Mouse (Mus musculus) kidney, adult 2 months (tissue): Measurements from ENCODE around the gene Tirap. TPM values are rescaled to one million over a fixed set of nuclear protein-coding genes. Genes with fewer than 3 reads are reported as not detected.
"Not testable (repeated sequence)": the region's sequence is repeated elsewhere in the genome, so short reads cannot be mapped to it uniquely, and the experiment has no call there.

Experiments used
- DNase-seq: peaks from one replicate; pipeline ENCODE4 v3.0.0; 2021
- H3K27ac ChIP-seq: fragments of 200-500 bp; 2 replicates; pipeline ENCODE4 v1.5.1; 2012; ENCODE audit warnings: low read depth, low read length, control low read depth, inconsistent platforms; ENCODE audit not compliant: insufficient read depth
- H3K27me3 ChIP-seq: fragments of 200-500 bp; replicated peaks from 2 replicates; pipeline ENCODE4 v1.6.1; 2012; ENCODE audit warnings: mild to moderate bottlenecking, moderate library complexity, low read length, inconsistent platforms; ENCODE audit not compliant: control insufficient read depth, insufficient read depth
- H3K36me3 ChIP-seq: fragments of 200-500 bp; 2 replicates; pipeline ENCODE4 v1.6.1; 2012; ENCODE audit warnings: mild to moderate bottlenecking, moderate library complexity, low read length, inconsistent platforms; ENCODE audit not compliant: control insufficient read depth, insufficient read depth
- H3K4me1 ChIP-seq: fragments of 200-500 bp; 2 replicates; pipeline ENCODE4 v1.6.1; 2011; ENCODE audit warnings: low read length; ENCODE audit not compliant: control insufficient read depth, insufficient read depth
- H3K4me3 ChIP-seq: fragments of 200-500 bp; 2 replicates; pipeline ENCODE4 v1.5.1; 2011; ENCODE audit warnings: mild to moderate bottlenecking, low read depth, low read length, control low read depth; ENCODE audit not compliant: insufficient read depth
- CTCF ChIP-seq: fragments of 200-500 bp; conservative IDR thresholded peaks from 2 replicates; pipeline ENCODE4 v1.5.1; 2011; ENCODE audit warnings: low read depth, mild to moderate bottlenecking, control low read depth, low read length, moderate library complexity, mixed read lengths; ENCODE audit not compliant: insufficient read depth, insufficient read length
- POLR2A ChIP-seq: fragments of 200-500 bp; IDR thresholded peaks from one replicate; pipeline ENCODE4 v1.6.1; 2011; ENCODE audit warnings: low read depth, low read length, control low read depth
- WGBS: fragments of 180-500 bp; shearing (Covaris S2); methylation state at CpG from one replicate; pipeline ENCODE4 v1.1.7; 2018; 5-methylcytosine and 5-hydroxymethylcytosine counted together
- polyA plus RNA-seq: library from polyadenylated mRNA; depleted of rRNA; stranded (reverse); fragments of >200 nt; gene quantifications from 2 replicates; pipeline ENCODE4 v1.2.3, GENCODE M21; 2012

Gene Tirap
- polyA plus RNA-seq, 1 experiment, result 8.1 TPM

- TF ChIP-seq POLR2A, result no peak
- no peak for TF ChIP-seq CTCF
- H3K27me3 ChIP-seq, result no peaks in the 10 kb centered on the region
- no peaks in the 10 kb centered on the region for H3K36me3 ChIP-seq
- no peak overlapping the region for H3K4me3 ChIP-seq
- peak overlapping the region; percentile 44; the same call in 1 of the 2 replicates for H3K27ac ChIP-seq
- WGBS, result 44% methylated on average over 7 of the region's 7 CpGs
- DNase-seq, result peak; percentile 53
- H3K4me1 ChIP-seq, result peaks cover 28% of the 10 kb centered on the region
Measured at GRCm38 (mm10) chr9:35161721-35162120, 38.4 kb downstream of the Tirap start.

GRCm38 (mm10) chr9:35160662-35161061 lies 39.4 kb downstream of the Tirap start:
- WGBS, result 82% methylated on average over 2 of the region's 2 CpGs
- Histone ChIP-seq H3K27me3 (no peaks in the 10 kb centered on the region), H3K4me3 (no peak overlapping the region), H3K4me1 (peaks cover 27% of the 10 kb centered on the region), H3K27ac (no peak overlapping the region), H3K36me3 (no peaks in the 10 kb centered on the region)
- TF ChIP-seq CTCF, result no peak
- no peak for TF ChIP-seq POLR2A
- DNase-seq, result peak; percentile 24

GRCm38 (mm10) chr9:35158477-35158876 lies 41.6 kb downstream of the Tirap start:
- Histone ChIP-seq H3K4me1 (peaks cover 27% of the 10 kb centered on the region), H3K27ac (no peak overlapping the region), H3K36me3 (no peaks in the 10 kb centered on the region), H3K4me3 (no peak overlapping the region), H3K27me3 (no peaks in the 10 kb centered on the region)
- WGBS, result 40% methylated on average over 3 of the region's 3 CpGs
- TF ChIP-seq POLR2A, result no peak
- no peak for TF ChIP-seq CTCF
- peak; percentile 51 for DNase-seq

- H3K27ac ChIP-seq, result no peak overlapping the region
- 51% methylated on average over 4 of the region's 4 CpGs for WGBS
Measured at GRCm38 (mm10) chr9:35156862-35157261, 43.2 kb downstream of the Tirap start.

GRCm38 (mm10) chr9:35156002-35156710 lies 43.9 kb downstream of the Tirap start:
- Histone ChIP-seq H3K36me3 (no peaks in the 10 kb centered on the region), H3K4me1 (peaks cover 11% of the 10 kb centered on the region; the same call in 1 of the 2 replicates), H3K27me3 (no peaks in the 10 kb centered on the region), H3K4me3 (no peak overlapping the region), H3K27ac (no peak overlapping the region)
- 83% methylated on average over 5 of the region's 5 CpGs for WGBS
- DNase-seq, result no peak
- TF ChIP-seq CTCF (no peak), POLR2A (no peak)

More at GRCm38 (mm10) chr9:35156862-35157261, 43.2 kb downstream of the Tirap start:
- Histone ChIP-seq H3K4me1 (peaks cover 14% of the 10 kb centered on the region; the same call in 1 of the 2 replicates), H3K27me3 (no peaks in the 10 kb centered on the region), H3K4me3 (no peak overlapping the region), H3K36me3 (no peaks in the 10 kb centered on the region)
- no peak for TF ChIP-seq CTCF
- TF ChIP-seq POLR2A, result no peak
- peak; percentile 27 for DNase-seq

GRCm38 (mm10) chr9:35152923-35153322 lies 47.2 kb downstream of the Tirap start:
- Histone ChIP-seq H3K4me1 (peaks cover 10% of the 10 kb centered on the region; the same call in 1 of the 2 replicates), H3K27me3 (no peaks in the 10 kb centered on the region), H3K27ac (no peak overlapping the region), H3K4me3 (no peak overlapping the region), H3K36me3 (no peaks in the 10 kb centered on the region)
- TF ChIP-seq POLR2A, result no peak
- TF ChIP-seq CTCF, result no peak
- WGBS, result 97% methylated on average over 1 of the region's 1 CpGs
- DNase-seq, result no peak

- not testable (repeated sequence) for H3K27me3 ChIP-seq, H3K36me3 ChIP-seq, H3K4me3 ChIP-seq, H3K4me1 ChIP-seq, H3K27ac ChIP-seq
- DNase-seq, result peak; percentile 55
Measured at GRCm38 (mm10) chr9:35148822-35149221, 51.3 kb downstream of the Tirap start.

GRCm38 (mm10) chr9:35147261-35147660 lies 52.8 kb downstream of the Tirap start:
- H3K4me3 ChIP-seq, H3K27me3 ChIP-seq, DNase-seq, H3K27ac ChIP-seq, H3K4me1 ChIP-seq, H3K36me3 ChIP-seq: not testable (repeated sequence)
- 96% methylated on average over 14 of the region's 14 CpGs for WGBS
